Mouse (Mus musculus): ENCODE results near the gene Mybl2. TPM values are rescaled to one million over a fixed set of nuclear protein-coding genes. Genes with fewer than 3 reads are reported as not detected.
"Not testable (repeated sequence)": the region's sequence is repeated elsewhere in the genome, so short reads cannot be mapped to it uniquely, and the experiment has no call there.

The Mybl2 gene
- total RNA-seq (2021) = under 1 TPM; 0.62 to 0.89 TPM

GRCm38 (mm10) chr2:163054335-163054840 lies at the start of gene Mybl2:
Gene Mybl2 (plus strand): TSS chr2:163054687.
- DNase-seq (ENCODE audit: low spot score) = peak; percentile 86
- intact Hi-C loops (cut with DNase I) = no loop called here

GRCm38 (mm10) chr2:163007299-163007698 lies 47.2 kb upstream of the Mybl2 start:
- intact Hi-C loops (cut with DNase I) = no loop called here

GRCm38 (mm10) chr2:163016916-163017743 lies 37.4 kb upstream of the Mybl2 start, which contains the start of gene Ift52:
Gene Ift52 (plus strand): TSS chr2:163017354.
- intact Hi-C loops (cut with DNase I) = loop anchor here (5.0 kb wide), 1 partner anchor 85 kb away; the partner anchor contains the start of gene Srsf6
- peak; percentile 74 for DNase-seq (ENCODE audit: low spot score)

More at GRCm38 (mm10) chr2:163007299-163007698, 47.2 kb upstream of the Mybl2 start:
- no peak for DNase-seq (ENCODE audit: low spot score)

GRCm38 (mm10) chr2:163031289-163031688 lies 23.2 kb upstream of the Mybl2 start:
- intact Hi-C loops (cut with DNase I) = no loop called here
- no peak for DNase-seq (ENCODE audit: low spot score)

GRCm38 (mm10) chr2:163031757-163032156 lies 22.7 kb upstream of the Mybl2 start:
- intact Hi-C loops (cut with DNase I) = no loop called here
- DNase-seq (ENCODE audit: low spot score) = no peak

- intact Hi-C loops (cut with DNase I) = no loop called here
- DNase-seq (ENCODE audit: low spot score) = no peak
These were observed 21.9 kb upstream of the Mybl2 start for GRCm38 (mm10) chr2:163032622-163033021.

- no peak for DNase-seq (ENCODE audit: low spot score)
- intact Hi-C loops (cut with DNase I) = no loop called here
These were observed 14.5 kb upstream of the Mybl2 start for GRCm38 (mm10) chr2:163039940-163040339.

- peak; percentile 5 for DNase-seq (ENCODE audit: low spot score)
- intact Hi-C loops (cut with DNase I) = loop anchor here (5.0 kb wide), 2 partner anchors 284 to 354 kb away; no protein-coding TSS in a partner anchor
These were observed 6.4 kb upstream of the Mybl2 start for GRCm38 (mm10) chr2:163048125-163048524.

- intact Hi-C loops (cut with DNase I) = loop anchor here (5.0 kb wide), 2 partner anchors 283 to 353 kb away; no protein-coding TSS in a partner anchor
- no peak for DNase-seq (ENCODE audit: low spot score)
These were observed 5.4 kb upstream of the Mybl2 start for GRCm38 (mm10) chr2:163049116-163049515.

GRCm38 (mm10) chr2:163051691-163052090 lies 2.8 kb upstream of the Mybl2 start:
- intact Hi-C loops (cut with DNase I) = no loop called here
- no peak for DNase-seq (ENCODE audit: low spot score)

GRCm38 (mm10) chr2:163052101-163052500 lies 2.4 kb upstream of the Mybl2 start:
- intact Hi-C loops (cut with DNase I) = no loop called here
- DNase-seq (ENCODE audit: low spot score) = no peak

- intact Hi-C loops (cut with DNase I) = no loop called here
- no peak for DNase-seq (ENCODE audit: low spot score)
These were observed 1.7 kb upstream of the Mybl2 start for GRCm38 (mm10) chr2:163052826-163053225.

GRCm38 (mm10) chr2:163054891-163055494 lies 506 bp downstream of the Mybl2 start:
- intact Hi-C loops (cut with DNase I) = no loop called here
- no peak for DNase-seq (ENCODE audit: low spot score)

- DNase-seq (ENCODE audit: low spot score) = no peak
These were observed 1.2 kb downstream of the Mybl2 start for GRCm38 (mm10) chr2:163055715-163056114.

GRCm38 (mm10) chr2:163056584-163056983 lies 2.1 kb downstream of the Mybl2 start:
- intact Hi-C loops (cut with DNase I) = no loop called here
- DNase-seq (ENCODE audit: low spot score) = no peak

More at GRCm38 (mm10) chr2:163055715-163056114, 1.2 kb downstream of the Mybl2 start:
- intact Hi-C loops (cut with DNase I) = no loop called here

GRCm38 (mm10) chr2:163058981-163059380 lies 4.5 kb downstream of the Mybl2 start:
- intact Hi-C loops (cut with DNase I); DNase-seq (ENCODE audit: low spot score): not testable (repeated sequence)

- intact Hi-C loops (cut with DNase I) = no loop called here
These were observed 6.1 kb downstream of the Mybl2 start for GRCm38 (mm10) chr2:163060630-163061029.

GRCm38 (mm10) chr2:163061203-163062118 lies 7.0 kb downstream of the Mybl2 start:
- intact Hi-C loops (cut with DNase I) = no loop called here
- DNase-seq (ENCODE audit: low spot score) = no peak

More at GRCm38 (mm10) chr2:163060630-163061029, 6.1 kb downstream of the Mybl2 start:
- DNase-seq (ENCODE audit: low spot score) = no peak

GRCm38 (mm10) chr2:163062119-163062508 lies 7.6 kb downstream of the Mybl2 start:
- intact Hi-C loops (cut with DNase I) = no loop called here
- no peak for DNase-seq (ENCODE audit: low spot score)

GRCm38 (mm10) chr2:163066326-163066725 lies 11.8 kb downstream of the Mybl2 start:
- no peak for DNase-seq (ENCODE audit: low spot score)

More at GRCm38 (mm10) chr2:163066326-163066725, 11.8 kb downstream of the Mybl2 start:
- intact Hi-C loops (cut with DNase I) = no loop called here

All from heart, postnatal 25 days (tissue).